Mouse (Mus musculus): ENCODE results near the gene Gpr176. TPM values are rescaled to one million over a fixed set of nuclear protein-coding genes. Genes with fewer than 3 reads are reported as not detected.
A peak's percentile ranks its signal among the peaks of the same experiment; 100 is the strongest.

Gpr176 gene
- polyA plus RNA-seq, 1 experiment from 2014 or later = 0.43 TPM

DNA sequence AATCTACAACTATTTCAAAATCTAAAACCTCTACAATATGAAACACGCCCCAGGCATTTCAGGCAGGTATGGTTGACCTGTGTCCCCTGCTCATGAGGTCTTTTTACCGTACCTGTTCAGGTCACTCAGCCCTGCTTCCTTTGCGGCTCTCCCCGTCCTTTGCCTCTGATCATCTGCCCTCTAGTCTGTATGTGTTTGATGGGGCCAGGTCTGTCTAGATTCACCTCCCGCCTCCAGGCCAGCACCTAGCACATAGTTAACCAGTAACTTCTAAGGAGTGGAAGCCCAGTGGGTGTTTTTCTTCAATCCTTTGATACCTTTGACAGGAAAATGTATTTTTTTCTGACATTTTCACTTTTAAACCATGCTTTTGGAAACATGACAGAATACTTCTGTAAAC is 26.5 kb upstream of the Gpr176 start:
- 83% methylated on average over 5 of the region's 5 CpGs for WGBS
- Histone ChIP-seq H3K4me3 (no peak overlapping the region), H3K9me3 (replicated peaks) (no peaks in the 10 kb centered on the region), H3K4me1 (replicated peaks) (no peaks in the 10 kb centered on the region), H3K27ac (no peak overlapping the region), H3K9ac (no peak overlapping the region), H3K4me2 (no peak overlapping the region), H3K27me3 (no peaks in the 10 kb centered on the region), H3K36me3 (no peaks in the 10 kb centered on the region)
- no peak for ATAC-seq (replicated peaks; ENCODE audit: insufficient number of reproducible peaks, insufficient read depth, low FRiP score, low read depth)

GRCm38 (mm10) chr2:118391201-118391600 is 18.0 kb upstream of the Gpr176 start:
- Histone ChIP-seq H3K27me3 (no peaks in the 10 kb centered on the region), H3K4me3 (no peak overlapping the region), H3K27ac (no peak overlapping the region), H3K4me2 (no peak overlapping the region), H3K9me3 (replicated peaks) (no peaks in the 10 kb centered on the region), H3K4me1 (replicated peaks) (peaks cover 16% of the 10 kb centered on the region), H3K9ac (no peak overlapping the region), H3K36me3 (no peaks in the 10 kb centered on the region)
- WGBS = 71% methylated on average over 5 of the region's 5 CpGs
- no peak for ATAC-seq (replicated peaks; ENCODE audit: insufficient number of reproducible peaks, insufficient read depth, low FRiP score, low read depth)

GRCm38 (mm10) chr2:118390072-118390471 is 16.9 kb upstream of the Gpr176 start:
- no peaks in the 10 kb centered on the region for H3K27me3 ChIP-seq
- H3K4me3 ChIP-seq = peak overlapping the region; percentile 91; the same call in 1 of the 2 replicates
- no peak overlapping the region for H3K27ac ChIP-seq
- ATAC-seq (replicated peaks; ENCODE audit: insufficient number of reproducible peaks, insufficient read depth, low FRiP score, low read depth) = no peak
- peaks cover 16% of the 10 kb centered on the region for H3K4me1 ChIP-seq (replicated peaks)
- WGBS = 85% methylated on average over 5 of the region's 5 CpGs
- no peak overlapping the region for H3K9ac ChIP-seq
- H3K9me3 ChIP-seq (replicated peaks) = no peaks in the 10 kb centered on the region
- peak overlapping the region; percentile 90; the same call in 1 of the 2 replicates for H3K4me2 ChIP-seq
- H3K36me3 ChIP-seq = no peaks in the 10 kb centered on the region

- 53% methylated on average over 3 of the region's 3 CpGs for WGBS
- Histone ChIP-seq H3K27ac (peak overlapping the region; percentile 97), H3K9me3 (replicated peaks) (no peaks in the 10 kb centered on the region), H3K4me2 (peak overlapping the region; percentile 90), H3K9ac (no peak overlapping the region), H3K27me3 (no peaks in the 10 kb centered on the region), H3K36me3 (no peaks in the 10 kb centered on the region), H3K4me1 (replicated peaks) (peaks cover 16% of the 10 kb centered on the region), H3K4me3 (peak overlapping the region; percentile 91)
- no peak for ATAC-seq (replicated peaks; ENCODE audit: insufficient number of reproducible peaks, insufficient read depth, low FRiP score, low read depth)
Measured at GRCm38 (mm10) chr2:118389569-118389968, 16.4 kb upstream of the Gpr176 start.

DNA sequence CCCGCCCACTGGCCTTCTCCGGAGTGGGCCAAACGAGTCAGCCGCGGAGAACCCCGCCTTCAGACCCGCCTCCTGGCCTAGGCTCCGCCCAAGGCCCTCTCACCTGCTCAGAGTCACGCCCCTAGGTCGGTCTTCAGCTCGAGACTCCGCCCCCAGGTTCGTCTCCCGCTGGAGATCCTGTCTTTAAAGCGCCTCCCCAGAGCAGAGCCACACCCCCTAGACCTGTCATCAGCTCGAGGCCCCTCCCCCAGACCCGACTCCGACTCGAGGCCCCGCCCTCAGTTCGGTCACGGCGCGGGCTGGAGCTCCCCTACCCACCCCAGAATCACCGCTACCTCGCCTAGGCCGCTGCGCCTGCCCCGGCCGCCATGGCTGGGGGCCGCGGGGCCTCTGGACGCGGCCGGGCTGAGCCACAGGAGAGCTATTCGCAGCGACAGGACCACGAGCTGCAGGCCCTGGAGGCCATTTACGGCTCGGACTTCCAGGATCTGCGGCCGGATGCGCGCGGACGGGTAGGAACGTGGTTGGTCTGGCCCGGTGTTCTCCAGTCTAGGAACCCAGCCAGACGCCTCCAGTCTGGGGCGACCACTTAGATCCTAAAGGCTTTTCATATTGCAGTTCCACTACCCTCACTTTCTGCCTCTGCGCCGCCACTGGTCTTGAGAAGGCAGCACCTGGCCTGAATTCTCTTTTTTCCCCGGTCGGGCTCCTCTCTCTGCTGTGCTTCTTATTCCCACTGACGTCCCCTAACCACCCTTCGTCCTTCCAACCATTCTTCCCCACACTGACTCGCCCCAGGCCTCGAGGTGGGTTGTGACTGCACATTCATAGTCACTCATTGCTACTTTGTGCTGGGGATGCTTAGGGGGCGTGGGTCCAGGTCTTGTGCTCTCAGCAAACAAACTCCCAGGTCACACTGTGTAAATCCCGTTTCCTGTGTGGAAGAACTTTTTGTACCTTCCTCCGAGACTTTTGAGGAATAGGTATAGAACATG is 15.4 kb upstream of the Gpr176 start, which contains the start of gene Eif2ak4:
TSS of gene Eif2ak4 (plus strand) at position 278 of the 995 bp plus-strand sequence.
- Histone ChIP-seq H3K36me3 (no peaks in the 10 kb centered on the region), H3K4me1 (replicated peaks) (peaks cover 16% of the 10 kb centered on the region), H3K9ac (peak within 1 kb of the TSS; percentile 89), H3K4me3 (peak within 1 kb of the TSS; percentile 91), H3K27ac (peak within 1 kb of the TSS; percentile 97), H3K27me3 (no peaks in the 10 kb centered on the region), H3K4me2 (peak within 1 kb of the TSS; percentile 90), H3K9me3 (replicated peaks) (no peaks in the 10 kb centered on the region)
- under 1% methylated on average over 61 of the region's 61 CpGs for WGBS
- ATAC-seq (replicated peaks; ENCODE audit: insufficient number of reproducible peaks, insufficient read depth, low FRiP score, low read depth) = peak; percentile 98

DNA sequence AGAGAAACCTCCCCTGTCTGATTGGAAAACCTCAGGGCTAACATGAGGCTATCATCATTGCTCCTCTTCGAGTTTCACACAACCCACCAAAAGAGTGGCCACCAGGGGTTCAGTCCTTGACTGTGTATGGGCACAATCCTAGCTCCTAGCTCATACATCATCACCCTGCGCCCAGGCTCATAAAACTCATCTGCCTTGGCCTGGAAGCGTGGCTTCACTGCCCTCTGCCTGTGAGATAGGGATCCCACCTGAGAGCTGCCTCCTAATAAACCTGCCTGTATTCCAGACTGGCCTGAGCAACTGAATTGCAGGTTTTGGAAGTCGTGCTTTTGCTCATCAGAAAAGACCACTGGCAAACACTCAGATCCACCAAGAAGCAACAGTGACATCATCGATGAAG is 10.2 kb upstream of the Gpr176 start:
- H3K9ac ChIP-seq = no peak overlapping the region
- ATAC-seq (replicated peaks; ENCODE audit: insufficient number of reproducible peaks, insufficient read depth, low FRiP score, low read depth) = no peak
- no peaks in the 10 kb centered on the region for H3K9me3 ChIP-seq (replicated peaks)
- no peak overlapping the region for H3K27ac ChIP-seq
- peaks cover 4% of the 10 kb centered on the region; the same call in 1 of the 2 replicates for H3K27me3 ChIP-seq
- no peaks in the 10 kb centered on the region for H3K36me3 ChIP-seq
- no peaks in the 10 kb centered on the region for H3K4me1 ChIP-seq (replicated peaks)
- no peak overlapping the region for H3K4me2 ChIP-seq
- WGBS = 64% methylated on average over 5 of the region's 5 CpGs
- no peak overlapping the region for H3K4me3 ChIP-seq

DNA sequence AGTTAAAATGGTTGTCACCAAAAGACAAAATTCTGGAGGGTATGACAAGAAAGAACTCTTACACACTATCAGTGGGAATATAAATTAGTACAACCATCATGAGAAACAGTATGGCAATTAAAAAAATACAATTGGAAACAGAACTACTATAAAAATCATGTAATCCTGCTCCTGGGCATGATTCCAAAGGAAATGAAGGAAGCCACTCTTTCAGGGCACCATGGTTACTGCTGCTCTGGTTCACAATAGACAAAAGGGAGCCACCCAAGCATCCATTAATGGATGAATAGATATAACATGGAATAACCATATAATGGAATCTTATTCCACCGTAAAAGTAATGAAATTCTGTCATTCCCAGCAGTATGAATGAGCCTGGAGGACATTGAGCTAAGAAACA is 6.5 kb upstream of the Gpr176 start:
- Histone ChIP-seq H3K4me1 (replicated peaks) (no peaks in the 10 kb centered on the region), H3K9me3 (replicated peaks) (no peaks in the 10 kb centered on the region), H3K27me3 (peaks cover 6% of the 10 kb centered on the region; the same call in 1 of the 2 replicates), H3K4me2 (no peak overlapping the region), H3K9ac (no peak overlapping the region), H3K36me3 (no peaks in the 10 kb centered on the region), H3K4me3 (no peak overlapping the region), H3K27ac (no peak overlapping the region)
- 78% methylated on average over 1 of the region's 1 CpGs for WGBS
- ATAC-seq (replicated peaks; ENCODE audit: insufficient number of reproducible peaks, insufficient read depth, low FRiP score, low read depth) = no peak

DNA sequence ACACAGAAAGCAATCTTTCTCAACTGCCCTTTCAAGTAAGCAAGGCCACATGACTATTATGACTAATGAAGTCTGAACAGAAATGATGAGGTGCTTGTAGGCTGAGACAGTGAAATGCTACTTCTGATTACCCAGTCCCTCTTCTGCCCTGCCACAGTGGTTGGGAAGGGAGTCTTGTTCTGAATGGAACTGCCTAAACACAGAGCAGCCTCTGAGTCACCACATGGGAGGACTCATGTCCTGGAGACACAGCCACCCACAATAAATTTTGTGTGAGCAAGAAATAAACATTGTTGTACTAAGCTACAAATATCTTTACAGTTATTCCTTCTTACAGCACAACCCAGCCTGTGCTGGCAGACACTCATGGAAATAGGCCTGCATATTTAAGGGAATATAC is 2.7 kb upstream of the Gpr176 start:
- Histone ChIP-seq H3K27me3 (peaks cover 27% of the 10 kb centered on the region), H3K4me2 (no peak overlapping the region), H3K4me3 (no peak overlapping the region), H3K4me1 (replicated peaks) (peaks cover 17% of the 10 kb centered on the region), H3K27ac (no peak overlapping the region), H3K9ac (no peak overlapping the region), H3K9me3 (replicated peaks) (no peaks in the 10 kb centered on the region), H3K36me3 (no peaks in the 10 kb centered on the region)
- ATAC-seq (replicated peaks; ENCODE audit: insufficient number of reproducible peaks, insufficient read depth, low FRiP score, low read depth) = no peak

DNA sequence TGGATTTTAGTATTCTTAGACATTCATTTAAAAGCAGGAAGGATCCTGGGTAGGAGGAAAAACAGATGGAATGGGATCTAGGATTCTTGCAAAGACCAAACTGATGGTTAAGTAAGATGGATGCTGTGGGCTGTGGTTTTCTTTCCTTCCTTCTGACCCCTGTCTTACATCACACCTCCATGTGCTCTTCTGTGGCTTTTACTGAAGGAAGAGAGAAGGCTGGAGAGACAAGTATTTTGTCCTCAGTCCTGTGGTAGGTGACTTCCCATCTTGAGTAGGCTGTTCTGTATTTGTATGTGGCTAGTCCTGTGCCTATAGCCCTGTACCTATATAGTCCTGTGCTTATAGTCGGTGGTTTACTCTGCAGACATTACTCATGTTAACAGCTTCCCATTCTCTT is 2.3 kb upstream of the Gpr176 start:
- Histone ChIP-seq H3K4me2 (no peak overlapping the region), H3K4me1 (replicated peaks) (peaks cover 17% of the 10 kb centered on the region), H3K27ac (no peak overlapping the region), H3K4me3 (no peak overlapping the region), H3K9ac (no peak overlapping the region), H3K9me3 (replicated peaks) (no peaks in the 10 kb centered on the region), H3K36me3 (no peaks in the 10 kb centered on the region), H3K27me3 (peaks cover 31% of the 10 kb centered on the region)
- WGBS = 77% methylated on average over 1 of the region's 1 CpGs
- no peak for ATAC-seq (replicated peaks; ENCODE audit: insufficient number of reproducible peaks, insufficient read depth, low FRiP score, low read depth)

DNA sequence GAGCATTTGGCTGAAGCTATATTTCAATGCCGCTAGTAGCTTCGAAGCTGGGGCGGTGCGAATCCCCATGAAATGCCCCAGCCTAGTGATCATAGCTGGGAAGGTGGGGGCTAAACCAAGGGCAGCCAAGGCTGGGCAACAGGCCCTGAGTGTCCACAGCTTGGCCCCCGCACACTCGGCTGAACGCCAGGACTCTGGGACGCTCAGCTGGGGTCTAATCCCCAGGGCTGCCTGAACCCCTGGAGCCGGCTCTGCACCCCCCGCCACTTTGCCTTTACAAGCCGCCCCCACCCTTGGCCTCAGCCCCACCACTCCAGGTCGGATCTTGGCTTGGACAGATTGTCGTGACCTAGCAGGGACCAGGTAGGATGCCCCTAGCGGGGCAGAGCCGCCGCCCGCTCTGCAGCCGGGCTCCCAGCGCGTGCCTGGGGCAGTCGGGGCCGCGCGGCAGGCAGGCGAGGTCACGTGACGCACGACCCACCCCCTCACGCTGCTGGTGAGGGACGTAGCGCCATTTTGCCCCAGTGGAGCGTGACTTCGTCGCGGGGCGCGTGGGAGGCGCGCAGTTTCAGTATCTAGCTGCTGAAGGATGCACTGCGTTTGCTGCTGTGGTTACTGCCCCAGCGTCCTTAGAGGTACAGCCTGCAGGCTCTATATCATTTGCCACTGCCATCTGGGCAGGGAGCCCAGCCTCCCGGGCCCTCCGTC is 507 bp upstream of the Gpr176 start:
- H3K9ac ChIP-seq = peak overlapping the region; percentile 54
- no peaks in the 10 kb centered on the region for H3K36me3 ChIP-seq
- peak overlapping the region; percentile 98 for H3K4me2 ChIP-seq
- H3K9me3 ChIP-seq (replicated peaks) = no peaks in the 10 kb centered on the region
- peak overlapping the region; percentile 58 for H3K4me3 ChIP-seq
- H3K27ac ChIP-seq = no peak overlapping the region
- WGBS = 2% methylated on average over 43 of the region's 43 CpGs
- H3K27me3 ChIP-seq = peaks cover 47% of the 10 kb centered on the region
- H3K4me1 ChIP-seq (replicated peaks) = peaks cover 17% of the 10 kb centered on the region
- peak; percentile 79 for ATAC-seq (replicated peaks; ENCODE audit: insufficient number of reproducible peaks, insufficient read depth, low FRiP score, low read depth)

DNA sequence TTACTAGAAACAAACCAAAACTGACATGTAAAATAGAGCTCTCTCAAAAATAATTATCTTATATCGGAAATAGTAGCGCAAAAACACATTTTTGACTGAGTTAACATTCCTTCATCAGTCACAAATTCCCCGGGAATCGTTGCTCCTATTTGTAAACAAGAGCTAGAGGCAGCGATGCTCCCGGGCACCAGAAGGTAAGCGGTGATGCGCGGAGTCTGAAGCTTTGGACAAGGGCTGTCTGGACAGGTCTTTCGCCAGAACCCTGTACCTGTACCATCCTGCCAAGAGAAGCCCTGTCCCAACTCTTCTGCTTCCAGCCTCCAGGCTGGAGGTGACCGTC is 688 bp downstream of the Gpr176 start:
- H3K36me3 ChIP-seq = no peaks in the 10 kb centered on the region
- H3K4me2 ChIP-seq = peak overlapping the region; percentile 98
- peak overlapping the region; percentile 58 for H3K4me3 ChIP-seq
- H3K4me1 ChIP-seq (replicated peaks) = peaks cover 17% of the 10 kb centered on the region
- 12% methylated on average over 11 of the region's 11 CpGs for WGBS
- no peaks in the 10 kb centered on the region for H3K9me3 ChIP-seq (replicated peaks)
- H3K9ac ChIP-seq = peak overlapping the region; percentile 54
- H3K27ac ChIP-seq = no peak overlapping the region
- ATAC-seq (replicated peaks; ENCODE audit: insufficient number of reproducible peaks, insufficient read depth, low FRiP score, low read depth) = no peak
- H3K27me3 ChIP-seq = peaks cover 47% of the 10 kb centered on the region
